Mouse (Mus musculus): ENCODE results near the gene E130116L18Rik.
"Not testable (repeated sequence)": the region's sequence is repeated elsewhere in the genome, so short reads cannot be mapped to it uniquely, and the experiment has no call there.

Gene E130116L18Rik

DNA sequence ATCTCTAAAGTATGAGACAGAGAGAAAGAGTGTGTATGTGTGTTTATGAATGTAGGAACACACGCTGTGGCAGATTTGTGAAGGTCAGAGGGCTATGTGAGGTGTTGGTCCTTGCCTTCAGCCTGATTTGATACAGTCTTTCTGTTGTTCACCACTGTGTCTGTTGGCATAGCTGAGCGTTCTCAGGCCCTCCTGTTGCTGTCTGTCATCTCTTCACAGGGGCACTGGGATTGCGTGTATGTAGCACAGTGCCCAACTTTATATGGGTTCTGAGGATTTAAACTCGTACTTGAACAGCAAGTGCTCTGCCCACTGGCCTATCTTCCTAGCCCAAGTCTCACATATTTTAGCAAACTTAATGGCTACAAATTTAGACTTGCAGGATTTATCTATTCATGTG is 39.4 kb downstream of the E130116L18Rik start:
- in situ Hi-C loops (cut with MboI; ENCODE audit: low sequenced_read_pairs) = loop anchor here (10.0 kb wide), 1 partner anchor 551 kb away; no protein-coding TSS in a partner anchor

DNA sequence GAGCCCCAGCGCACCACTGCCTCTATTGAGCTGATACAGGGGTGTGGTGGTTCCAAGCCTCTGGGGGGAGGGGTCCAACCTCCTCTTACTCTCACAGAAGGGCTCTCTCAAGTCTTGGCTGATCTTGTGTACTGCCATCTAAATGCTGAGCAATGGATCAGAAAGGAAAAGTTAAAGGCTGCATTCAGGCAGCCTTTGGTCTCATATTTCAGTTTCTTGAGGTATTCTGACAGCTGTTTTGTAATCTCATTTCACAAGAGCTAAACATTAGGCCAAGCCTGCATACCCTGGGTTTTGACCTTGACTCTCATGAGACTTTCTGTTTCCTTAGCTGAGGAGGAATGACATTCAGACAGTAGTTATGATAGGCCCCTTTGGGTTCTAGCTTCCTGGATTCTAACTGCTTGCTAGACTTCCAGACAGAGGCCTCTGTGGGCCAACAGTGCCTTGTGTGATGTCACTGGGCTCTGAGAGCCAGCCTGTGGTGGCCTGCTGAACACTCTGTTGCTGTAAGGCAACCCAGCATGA is 41.9 kb downstream of the E130116L18Rik start, which contains the start of gene Galntl5:
Gene Galntl5 (plus strand): TSS at position 457 of the 528 bp plus-strand sequence.
- in situ Hi-C loops (cut with MboI; ENCODE audit: low sequenced_read_pairs) = loop anchor here (10.0 kb wide), 1 partner anchor 554 kb away; no protein-coding TSS in a partner anchor

DNA sequence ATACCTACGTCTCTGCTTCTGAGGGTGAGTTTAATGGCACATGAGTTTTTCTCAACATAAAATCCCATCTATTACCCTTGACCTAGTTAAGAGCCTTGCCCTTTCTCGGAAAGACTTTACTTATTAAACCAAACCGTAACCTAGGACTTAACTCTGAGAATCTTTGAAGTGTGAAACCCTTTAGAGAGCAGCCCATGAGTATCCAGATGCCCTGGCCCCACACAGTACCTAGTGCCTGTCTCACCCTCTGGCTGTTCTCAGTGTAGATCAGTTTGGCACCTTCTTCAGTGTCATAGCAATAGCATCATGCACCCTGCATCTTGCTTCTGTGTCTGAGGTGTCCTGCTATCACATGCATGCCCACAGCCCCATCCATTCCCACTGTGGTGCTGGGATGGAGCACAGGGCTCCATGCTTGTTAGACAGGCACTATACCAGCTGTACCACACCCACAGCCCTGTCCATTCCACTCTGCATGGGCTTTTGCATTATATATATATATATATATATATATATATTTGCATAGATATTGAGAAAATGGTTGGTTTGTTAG is 42.9 kb downstream of the E130116L18Rik start:
- in situ Hi-C loops (cut with MboI; ENCODE audit: low sequenced_read_pairs) = loop anchor here (10.0 kb wide), 1 partner anchor 555 kb away; no protein-coding TSS in a partner anchor

DNA sequence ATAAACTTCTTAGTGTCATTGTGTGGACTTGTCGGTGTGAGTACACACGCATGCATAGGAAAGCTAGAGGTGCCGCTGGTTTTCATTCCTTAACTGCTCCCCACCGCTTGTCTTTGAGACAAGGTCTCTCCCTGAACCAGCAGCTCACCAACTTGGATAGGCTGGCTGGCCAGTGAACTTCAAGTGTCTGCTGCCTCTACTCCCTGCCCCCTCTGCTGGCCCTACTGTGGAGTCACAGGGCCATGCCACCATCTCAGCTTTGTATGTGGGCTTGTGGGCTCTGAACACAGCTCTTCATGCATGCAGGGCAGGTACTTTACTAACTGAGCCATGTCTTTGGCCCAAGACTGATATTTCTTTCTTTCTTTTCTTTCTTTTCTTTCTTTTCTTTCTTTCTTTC is 43.7 kb downstream of the E130116L18Rik start:
- in situ Hi-C loops (cut with MboI; ENCODE audit: low sequenced_read_pairs) = no loop called here

DNA sequence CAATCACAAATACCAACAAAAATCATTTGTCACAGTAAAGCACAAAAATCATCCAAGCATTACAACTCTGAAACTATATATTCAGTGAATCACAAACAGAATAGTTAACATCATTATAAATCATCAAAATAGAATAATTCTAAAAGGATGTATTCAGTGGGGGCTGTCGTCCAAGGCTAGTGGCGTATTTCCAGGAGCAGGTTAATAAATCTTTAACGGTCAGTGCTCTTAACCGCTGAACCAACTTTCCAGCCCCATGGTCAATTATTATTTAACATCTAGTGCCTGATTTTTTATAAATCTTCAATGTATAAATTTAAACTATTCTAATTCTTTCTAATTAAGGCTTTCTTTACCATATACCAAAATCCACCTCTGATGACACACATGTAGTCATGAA is 44.4 kb downstream of the E130116L18Rik start:
- in situ Hi-C loops (cut with MboI; ENCODE audit: low sequenced_read_pairs) = not testable (repeated sequence)

DNA sequence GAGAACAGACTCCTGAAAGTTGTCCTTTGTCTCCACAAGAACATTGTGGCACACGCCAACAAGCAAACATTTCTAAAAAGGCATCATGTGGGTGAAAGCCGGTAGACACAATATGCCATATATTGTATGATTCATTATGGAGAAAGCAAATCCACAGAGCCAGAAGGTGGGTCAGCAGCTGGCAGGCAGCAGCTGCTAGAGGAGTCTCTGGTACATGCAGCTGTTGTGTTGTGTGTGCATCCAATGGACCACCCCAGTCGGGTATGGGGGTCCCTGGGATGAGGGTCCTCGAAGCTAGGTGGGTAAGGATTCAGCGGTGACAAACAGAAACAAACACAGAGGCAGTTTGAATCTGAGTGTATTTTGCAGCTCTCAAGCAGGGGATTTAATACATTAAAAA is 45.0 kb downstream of the E130116L18Rik start:
- in situ Hi-C loops (cut with MboI; ENCODE audit: low sequenced_read_pairs) = not testable (repeated sequence)
